ENCODE assay signal across 18 mouse cellular contexts in genomic region chr13:85210353-85210752, GRCm38 (mm10). TPM values are rescaled to one million over a fixed set of nuclear protein-coding genes. Genes with fewer than 3 reads are reported as not detected.
DNase-seq lines count a peak whose midpoint lies in the region; ATAC-seq and TF ChIP-seq lines count a peak whose summit lies in the region.
"Had no signal": no experiment of that assay in that cellular context is flagged by ENCODE, and none has a peak within 500 bp of the region (broad histone marks: within the 10 kb centered on the region; RNA-seq: fewer than 3 reads in every experiment).

No protein-coding gene starts in this region.

- peak; percentile 51; the same call in 1 of the 2 replicates for ATAC-seq in forebrain, embryonic 15.5 days (replicated peaks)
- no peak for ATAC-seq in forebrain, embryonic 12.5 days (ENCODE audit: low FRiP score)
- ATAC-seq in forebrain, postnatal 0 days: 0 out of 2 replicates have a peak, but pooled peaks have one; percentile 29
- no peak for ATAC-seq in intestine, postnatal 0 days
- ATAC-seq: intestine, embryonic 16.5 days had no signal

- no peaks in the 10 kb centered on the region for H3K27me3 ChIP-seq in forebrain, embryonic 15.5 days
- H3K27me3 ChIP-seq in forebrain, embryonic 12.5 days: no peaks in the 10 kb centered on the region
- H3K27me3 ChIP-seq in forebrain, postnatal 0 days (ENCODE audit: insufficient read depth, low read length): no peaks in the 10 kb centered on the region
- no peaks in the 10 kb centered on the region for H3K27me3 ChIP-seq in intestine, postnatal 0 days (replicated peaks; ENCODE audit: control insufficient read depth, insufficient read depth, low read length)
- H3K27me3 ChIP-seq: embryonic facial prominence, embryonic 15.5 days; heart, embryonic 13.5 days; hindbrain, embryonic 15.5 days had no signal

- H3K36me3 ChIP-seq in forebrain, embryonic 15.5 days: peaks cover 22% of the 10 kb centered on the region
- peaks cover 19% of the 10 kb centered on the region for H3K36me3 ChIP-seq in forebrain, embryonic 12.5 days (replicated peaks)
- H3K36me3 ChIP-seq in forebrain, postnatal 0 days (ENCODE audit: insufficient read depth): peaks cover 5% of the 10 kb centered on the region
- peaks cover 22% of the 10 kb centered on the region for H3K36me3 ChIP-seq in intestine, postnatal 0 days (ENCODE audit: control insufficient read depth, insufficient read depth)

- peak overlapping the region; percentile 37; the same call in 1 of the 2 replicates for H3K27ac ChIP-seq in forebrain, embryonic 15.5 days (replicated peaks)
- H3K27ac ChIP-seq in forebrain, embryonic 12.5 days: no peak overlapping the region
- no peak overlapping the region for H3K27ac ChIP-seq in forebrain, postnatal 0 days (ENCODE audit: low read depth, low read length)
- H3K27ac ChIP-seq in intestine, postnatal 0 days (ENCODE audit: low read depth, low read length): no peak overlapping the region
- H3K27ac ChIP-seq: embryonic facial prominence, embryonic 15.5 days; heart, embryonic 13.5 days; hindbrain, embryonic 15.5 days had no signal

- no peak for TF ChIP-seq CTCF in forebrain, postnatal 0 days (IDR thresholded peaks at IDR 0.05; ENCODE audit: low read depth)
- TF ChIP-seq CTCF in intestine, postnatal 0 days (IDR thresholded peaks at IDR 0.05; ENCODE audit: low read depth): no peak

- H3K4me3 ChIP-seq in forebrain, embryonic 15.5 days: no peak overlapping the region
- H3K4me3 ChIP-seq in forebrain, embryonic 12.5 days (replicated peaks): no peak overlapping the region
- no peak overlapping the region for H3K4me3 ChIP-seq in forebrain, postnatal 0 days (ENCODE audit: low read depth, low read length)
- no peak overlapping the region for H3K4me3 ChIP-seq in intestine, postnatal 0 days (ENCODE audit: low read depth, low read length)
- H3K4me3 ChIP-seq: embryonic facial prominence, embryonic 15.5 days; erythroblast, embryonic 14.5 days; heart, embryonic 13.5 days; hindbrain, embryonic 15.5 days had no signal

- H3K9ac ChIP-seq in forebrain, embryonic 15.5 days (replicated peaks): no peak overlapping the region
- no peak overlapping the region for H3K9ac ChIP-seq in forebrain, embryonic 12.5 days
- H3K9ac ChIP-seq in forebrain, postnatal 0 days: no peak overlapping the region
- H3K9ac ChIP-seq in intestine, postnatal 0 days (ENCODE audit: low read depth, low read length): no peak overlapping the region
- H3K9ac ChIP-seq: embryonic facial prominence, embryonic 15.5 days; heart, embryonic 13.5 days; hindbrain, embryonic 15.5 days had no signal

- H3K4me2 ChIP-seq in forebrain, embryonic 15.5 days (replicated peaks): no peak overlapping the region
- no peak overlapping the region for H3K4me2 ChIP-seq in forebrain, embryonic 12.5 days
- H3K4me2 ChIP-seq in forebrain, postnatal 0 days (ENCODE audit: low read depth): no peak overlapping the region
- H3K4me2 ChIP-seq in intestine, postnatal 0 days (replicated peaks; ENCODE audit: low read depth): no peak overlapping the region
- H3K4me2 ChIP-seq: embryonic facial prominence, embryonic 15.5 days; heart, embryonic 13.5 days; hindbrain, embryonic 15.5 days had no signal

- peak; percentile 19 to 25 for DNase-seq in cerebellum, adult 18-20 months
- DNase-seq in cerebellum, postnatal 36 days: no peak
- peak; percentile 70 for DNase-seq in brain, adult 2 months (ENCODE audit: low read depth, low spot score)
- peak; percentile 24 for DNase-seq in forebrain, postnatal 0 days
- DNase-seq: adrenal gland, postnatal 10 days; cerebellum, adult 8-10 months; embryo, embryonic 11 days; gastrocnemius, postnatal 36 days; heart, adult 11 months; heart, postnatal 36 days had no signal

- H3K4me1 ChIP-seq in forebrain, embryonic 15.5 days: no peaks in the 10 kb centered on the region
- no peaks in the 10 kb centered on the region for H3K4me1 ChIP-seq in forebrain, embryonic 12.5 days
- no peaks in the 10 kb centered on the region for H3K4me1 ChIP-seq in forebrain, postnatal 0 days (ENCODE audit: insufficient read depth)
- no peaks in the 10 kb centered on the region for H3K4me1 ChIP-seq in intestine, postnatal 0 days (replicated peaks; ENCODE audit: control insufficient read depth, insufficient read depth, low read length)
- H3K4me1 ChIP-seq: embryonic facial prominence, embryonic 15.5 days; heart, embryonic 13.5 days; hindbrain, embryonic 15.5 days had no signal

- whole genome bisulfite sequencing in forebrain, embryonic 15.5 days: 62% methylated on average over 1 of the region's 1 CpGs
- WGBS in forebrain, embryonic 12.5 days: 86% methylated on average over 1 of the region's 1 CpGs
- 50% methylated on average over 1 of the region's 1 CpGs for WGBS in forebrain, postnatal 0 days
- WGBS in intestine, postnatal 0 days: 48% methylated on average over 1 of the region's 1 CpGs

- no peaks in the 10 kb centered on the region for H3K9me3 ChIP-seq in forebrain, embryonic 15.5 days
- H3K9me3 ChIP-seq in forebrain, embryonic 12.5 days: no peaks in the 10 kb centered on the region
- no peaks in the 10 kb centered on the region for H3K9me3 ChIP-seq in forebrain, postnatal 0 days (ENCODE audit: low read length)
- H3K9me3 ChIP-seq in intestine, postnatal 0 days (ENCODE audit: control insufficient read depth): no peaks in the 10 kb centered on the region
- H3K9me3 ChIP-seq: embryonic facial prominence, embryonic 15.5 days; heart, embryonic 13.5 days; hindbrain, embryonic 15.5 days had no signal

RNA-seq across cellular contexts. Expression of gene Ccnh, which starts 21.1 kb away (rescaled TPM):
- polyA plus RNA-seq in forebrain, embryonic 15.5 days (2015; fragmentation: Nextera tagmentation; extraction: Ambion mirVana): 109 and 112 TPM in 2 replicates
- 125 and 126 TPM in 2 replicates for polyA plus RNA-seq in forebrain, embryonic 12.5 days (2016; fragmentation: Nextera tagmentation; extraction: Ambion mirVana)
- total RNA-seq in forebrain, postnatal 0 days (2014; rRNA removed): 34.4 and 36.7 TPM in 2 replicates
- 73.8 and 85.1 TPM in 2 replicates for polyA plus RNA-seq in forebrain, postnatal 0 days (2015; fragmentation: Nextera tagmentation; extraction: Ambion mirVana)
- polyA plus RNA-seq in intestine, postnatal 0 days (2015; fragmentation: Nextera tagmentation; extraction: Ambion mirVana): 46.2 and 50.8 TPM in 2 replicates

Comparison
In these comparisons a context has a peak if more than half of its experiments do, and no peak if none do; other contexts are left out.
1. DNase-seq: peak in cerebellum, adult 18-20 months (2 of 2), brain, adult 2 months (single experiment) and forebrain, postnatal 0 days (single experiment); none in cerebellum, postnatal 36 days (0 of 2).
2. ATAC-seq: peak in forebrain, embryonic 15.5 days (single experiment) and forebrain, postnatal 0 days (single experiment); none in forebrain, embryonic 12.5 days (single experiment) and intestine, postnatal 0 days (single experiment).